Mouse (Mus musculus) liver, embryonic 16.5 days (tissue): Measurements from ENCODE around the gene Gm10181. TPM values are rescaled to one million over a fixed set of nuclear protein-coding genes. Genes with fewer than 3 reads are reported as not detected.
"Not testable (repeated sequence)": the region's sequence is repeated elsewhere in the genome, so short reads cannot be mapped to it uniquely, and the experiment has no call there.

ENCODE experiments used
- ATAC-seq: fragments of 200-750 bp; cut with Nextera tagmentation; 2 replicates; pipeline ENCODE4 v1.8.0; 2017; ENCODE audit warnings: low read depth, mild to moderate bottlenecking, moderate number of reproducible peaks, moderate library complexity
- H3K27ac ChIP-seq: fragments of 300-500 bp; sonication (generic); 2 replicates; pipeline ENCODE4 v1.5.1; 2014; ENCODE audit warnings: mild to moderate bottlenecking, low read length
- H3K27me3 ChIP-seq: fragments of 300-500 bp; sonication (generic); 2 replicates; pipeline ENCODE4 v1.6.1; 2014; ENCODE audit warnings: low read depth, low read length, mixed read lengths; ENCODE audit not compliant: control insufficient read depth, insufficient read depth
- H3K36me3 ChIP-seq: fragments of 300-500 bp; sonication (generic); 2 replicates; pipeline ENCODE4 v1.6.1; 2014; ENCODE audit warnings: mild to moderate bottlenecking; ENCODE audit not compliant: control insufficient read depth, insufficient read depth
- H3K4me1 ChIP-seq: fragments of 300-500 bp; sonication (generic); 2 replicates; pipeline ENCODE4 v1.6.1; 2014; ENCODE audit warnings: low read depth, low read length, mixed read lengths; ENCODE audit not compliant: control insufficient read depth
- H3K4me2 ChIP-seq: fragments of 300-500 bp; sonication (generic); 2 replicates; pipeline ENCODE4 v1.6.1; 2014; ENCODE audit warnings: low read depth, low read length, mixed read lengths
- H3K4me3 ChIP-seq: fragments of 300-500 bp; sonication (generic); 2 replicates; pipeline ENCODE4 v1.5.1; 2014; ENCODE audit warnings: low read depth, mild to moderate bottlenecking, low read length
- H3K9ac ChIP-seq: fragments of 300-500 bp; sonication (generic); 2 replicates; pipeline ENCODE4 v1.6.1; 2014; ENCODE audit warnings: low read depth, low read length
- H3K9me3 ChIP-seq: fragments of 300-500 bp; sonication (generic); replicated peaks from 2 replicates; pipeline ENCODE4 v1.6.1; 2016; ENCODE audit warnings: low read length; ENCODE audit not compliant: control insufficient read depth
- WGBS: fragments of 180-500 bp; shearing (Covaris S2); extraction: QIAGEN DNeasy Blood & Tissue Kit; methylation state at CpG from one replicate; pipeline ENCODE4 v1.1.7; 2014; ENCODE audit not compliant: insufficient replicate concordance; 5-methylcytosine and 5-hydroxymethylcytosine counted together
- polyA plus RNA-seq: library from polyadenylated mRNA; unstranded; fragments of >200 nt; fragmentation: Nextera tagmentation; extraction: Ambion mirVana; gene quantifications from 2 replicates; pipeline ENCODE4 v1.2.1, GENCODE M21; 2015

Gm10181 gene
- polyA plus RNA-seq, 1 experiment from 2014 or later: not detected

DNA sequence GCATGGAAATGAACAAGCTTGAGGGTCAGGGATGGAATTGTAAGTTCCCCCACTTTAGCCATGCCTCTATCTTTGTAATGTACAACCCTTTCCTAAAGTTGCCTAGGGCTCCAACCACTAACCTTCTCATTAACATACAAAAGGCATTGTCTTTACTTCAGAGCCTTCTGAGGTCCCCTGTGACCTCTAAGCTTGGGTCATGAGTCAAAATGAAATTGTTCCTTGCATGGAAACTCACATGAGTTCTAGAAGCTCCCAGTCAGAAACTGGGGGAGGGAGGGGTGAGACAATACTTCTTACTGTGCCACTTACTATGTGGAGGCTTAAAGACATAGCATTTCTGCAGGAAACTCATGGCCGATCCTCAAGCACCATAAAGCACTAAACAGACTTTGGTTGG is 16.6 kb upstream of the Gm10181 start:
- Histone ChIP-seq H3K9ac (no peak overlapping the region), H3K4me1 (no peaks in the 10 kb centered on the region), H3K36me3 (no peaks in the 10 kb centered on the region), H3K9me3 (no peaks in the 10 kb centered on the region), H3K27me3 (no peaks in the 10 kb centered on the region), H3K27ac (no peak overlapping the region), H3K4me2 (no peak overlapping the region), H3K4me3 (no peak overlapping the region)
- no peak for ATAC-seq
- 58% methylated on average over 1 of the region's 1 CpGs for WGBS

DNA sequence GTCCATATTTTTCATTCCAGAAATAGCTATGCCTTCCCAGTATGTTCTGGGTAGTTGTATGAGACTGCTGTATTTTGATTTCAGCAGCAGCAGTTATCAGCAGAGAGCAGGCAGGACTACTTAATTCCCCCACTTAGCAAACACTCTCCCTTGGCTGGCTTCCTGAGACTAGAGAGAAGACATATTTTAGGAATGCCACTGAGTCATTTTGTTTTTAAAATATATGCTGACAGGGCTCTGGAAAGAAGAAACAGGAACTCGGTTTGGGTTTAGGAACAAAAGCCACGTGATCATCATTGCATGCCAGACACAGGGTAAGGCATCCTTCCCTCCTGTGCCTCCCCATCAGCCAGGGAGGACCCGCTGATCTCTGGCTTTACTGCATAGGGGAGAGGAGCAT is 13.2 kb upstream of the Gm10181 start:
- Histone ChIP-seq H3K4me2 (no peak overlapping the region), H3K27me3 (no peaks in the 10 kb centered on the region), H3K36me3 (no peaks in the 10 kb centered on the region), H3K9me3 (no peaks in the 10 kb centered on the region), H3K9ac (no peak overlapping the region), H3K27ac (no peak overlapping the region), H3K4me1 (no peaks in the 10 kb centered on the region), H3K4me3 (no peak overlapping the region)
- no peak for ATAC-seq
- 28% methylated on average over 3 of the region's 3 CpGs for WGBS

DNA sequence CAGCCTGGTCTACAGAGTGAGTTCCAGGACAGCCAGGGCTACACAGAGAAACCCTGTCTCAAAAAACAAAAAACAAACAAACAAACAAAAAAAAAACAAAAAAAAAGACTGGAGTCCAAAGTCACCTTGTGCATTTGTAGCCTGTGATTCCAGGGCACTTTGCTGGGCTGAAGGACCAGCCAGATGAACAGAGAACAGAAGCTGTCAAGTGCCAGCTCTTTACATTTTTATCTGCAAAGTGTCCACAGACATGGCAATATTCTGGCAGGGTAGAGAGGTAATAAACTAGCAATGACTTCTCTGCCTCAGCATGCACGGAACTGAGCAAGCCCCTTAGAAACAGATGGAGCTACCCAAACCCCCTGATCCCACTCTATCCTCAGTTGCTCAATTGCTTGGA is 12.7 kb upstream of the Gm10181 start:
- 73% methylated on average over 1 of the region's 1 CpGs for WGBS
- Histone ChIP-seq H3K4me1 (no peaks in the 10 kb centered on the region), H3K4me3 (no peak overlapping the region), H3K27ac (no peak overlapping the region), H3K4me2 (no peak overlapping the region), H3K27me3 (no peaks in the 10 kb centered on the region), H3K9me3 (no peaks in the 10 kb centered on the region), H3K9ac (no peak overlapping the region), H3K36me3 (no peaks in the 10 kb centered on the region)
- no peak for ATAC-seq

DNA sequence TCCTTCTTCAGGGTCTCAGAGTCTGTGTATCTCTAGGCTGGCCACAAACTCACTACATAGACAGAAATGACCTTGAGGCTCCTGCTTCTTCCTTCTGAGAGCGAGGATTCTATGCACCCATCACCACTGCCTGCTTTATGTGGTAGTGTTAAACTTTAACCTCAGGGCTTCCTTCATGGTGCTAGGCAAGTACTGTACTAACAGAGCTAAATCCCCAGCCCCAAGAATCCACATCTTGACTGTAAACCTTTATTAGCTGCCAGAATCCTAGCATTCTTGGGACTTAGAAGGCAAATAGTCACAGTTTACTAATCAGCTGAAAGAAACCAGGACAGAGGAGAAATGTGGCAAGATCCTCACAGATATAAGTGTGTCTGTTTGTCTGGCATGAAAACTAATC is 1.6 kb downstream of the Gm10181 start:
- Histone ChIP-seq H3K9ac (no peak overlapping the region), H3K9me3 (no peaks in the 10 kb centered on the region), H3K4me2 (no peak overlapping the region), H3K27ac (no peak overlapping the region), H3K4me1 (no peaks in the 10 kb centered on the region), H3K27me3 (no peaks in the 10 kb centered on the region), H3K36me3 (no peaks in the 10 kb centered on the region), H3K4me3 (no peak overlapping the region)
- WGBS: 34% methylated on average over 1 of the region's 1 CpGs
- no peak for ATAC-seq

DNA sequence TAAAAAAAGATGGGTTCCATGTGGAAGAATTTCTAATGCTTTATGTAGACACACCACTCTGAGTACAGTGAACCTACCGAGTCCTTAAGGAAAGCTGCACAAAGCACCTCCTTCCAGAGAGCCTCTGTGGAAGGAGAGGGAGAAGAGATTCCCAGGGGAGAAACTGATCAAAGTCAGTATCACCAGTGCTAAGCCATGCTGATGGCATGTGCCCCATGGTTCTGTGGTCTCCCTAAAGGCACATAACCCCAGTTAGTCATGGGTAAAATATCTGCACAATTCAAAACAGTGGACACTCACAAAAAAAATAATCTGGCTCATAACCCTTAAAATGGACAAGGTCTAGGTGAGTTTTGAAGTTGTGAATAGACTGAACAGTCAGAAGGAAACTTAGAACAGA is 13.7 kb downstream of the Gm10181 start:
- Histone ChIP-seq H3K9ac (no peak overlapping the region), H3K27ac (no peak overlapping the region), H3K4me1 (no peaks in the 10 kb centered on the region), H3K27me3 (no peaks in the 10 kb centered on the region), H3K4me2 (no peak overlapping the region), H3K36me3 (peaks cover 15% of the 10 kb centered on the region), H3K9me3 (no peaks in the 10 kb centered on the region), H3K4me3 (no peak overlapping the region)
- ATAC-seq: no peak
- WGBS: 85% methylated on average over 1 of the region's 1 CpGs

DNA sequence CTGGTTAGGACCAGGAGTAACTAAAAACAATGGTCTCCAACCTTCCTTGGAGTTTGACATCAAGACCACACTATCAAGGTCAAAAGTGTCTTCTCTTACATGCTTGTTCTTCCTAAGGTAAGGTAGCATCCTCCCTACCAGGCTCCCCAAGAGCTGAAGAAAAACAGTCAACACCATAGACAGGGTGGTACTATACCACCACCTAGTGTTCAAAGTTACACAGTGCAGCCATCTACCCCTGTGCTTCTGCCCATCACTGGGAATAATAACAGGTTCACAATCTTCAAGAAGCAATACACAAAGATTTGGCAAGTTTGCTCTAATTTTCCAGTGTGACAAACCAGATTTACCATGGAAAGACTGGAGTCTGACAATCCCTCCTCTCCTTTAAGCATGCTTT is 15.4 kb downstream of the Gm10181 start:
- Histone ChIP-seq H3K9ac (no peak overlapping the region), H3K36me3 (peaks cover 17% of the 10 kb centered on the region), H3K27me3 (no peaks in the 10 kb centered on the region), H3K4me1 (no peaks in the 10 kb centered on the region), H3K4me3 (no peak overlapping the region), H3K4me2 (no peak overlapping the region), H3K9me3 (no peaks in the 10 kb centered on the region), H3K27ac (no peak overlapping the region)
- ATAC-seq: peak; percentile 43; the same call in 1 of the 2 replicates

DNA sequence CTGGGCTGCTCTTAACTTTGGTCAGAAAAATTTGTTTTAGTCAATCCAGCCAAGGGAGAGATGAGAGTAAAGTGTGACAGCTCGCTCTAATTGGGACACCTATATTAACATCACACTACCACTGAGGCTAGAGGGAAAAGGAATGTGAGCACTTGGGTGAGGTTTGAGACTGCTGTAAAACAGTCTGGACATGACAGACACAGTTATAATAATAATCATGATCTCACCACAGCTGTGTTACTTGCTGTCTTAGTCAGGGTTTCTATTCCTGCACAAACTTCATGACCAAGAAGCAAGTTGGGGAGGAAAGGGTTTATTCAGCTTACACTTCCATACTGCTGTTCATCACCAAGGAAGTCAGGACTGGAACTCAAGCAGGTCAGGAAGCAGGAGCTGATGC is 34.4 kb downstream of the Gm10181 start:
- H3K4me3 ChIP-seq, H3K9me3 ChIP-seq, H3K27ac ChIP-seq, ATAC-seq, H3K27me3 ChIP-seq, H3K4me1 ChIP-seq, H3K4me2 ChIP-seq, H3K36me3 ChIP-seq, H3K9ac ChIP-seq: not testable (repeated sequence)
- WGBS: 79% methylated on average over 1 of the region's 1 CpGs

DNA sequence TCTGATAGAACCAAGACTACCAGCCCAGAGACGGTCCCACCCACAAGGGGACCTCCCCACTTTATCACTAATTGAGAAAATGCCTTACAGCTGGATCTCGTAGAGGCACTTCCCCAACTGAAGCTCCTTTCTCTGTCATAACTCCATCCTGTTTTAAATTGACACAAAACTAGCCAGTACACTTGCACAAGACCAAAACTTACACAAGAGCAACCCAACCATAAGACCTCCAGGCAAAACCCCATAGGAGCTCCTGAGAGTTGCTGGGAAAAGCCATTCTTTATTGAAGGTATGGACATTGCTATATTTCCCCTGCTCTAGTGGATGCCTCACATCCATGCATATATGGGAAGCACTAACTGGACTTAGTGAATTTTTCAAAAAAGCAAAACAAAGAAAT is 34.8 kb downstream of the Gm10181 start:
- Histone ChIP-seq H3K9ac (no peak overlapping the region), H3K9me3 (no peaks in the 10 kb centered on the region), H3K4me1 (no peaks in the 10 kb centered on the region), H3K4me2 (no peak overlapping the region), H3K27me3 (no peaks in the 10 kb centered on the region), H3K36me3 (no peaks in the 10 kb centered on the region), H3K4me3 (no peak overlapping the region), H3K27ac (no peak overlapping the region)
- ATAC-seq: no peak
- WGBS: 54% methylated on average over 2 of the region's 2 CpGs

DNA sequence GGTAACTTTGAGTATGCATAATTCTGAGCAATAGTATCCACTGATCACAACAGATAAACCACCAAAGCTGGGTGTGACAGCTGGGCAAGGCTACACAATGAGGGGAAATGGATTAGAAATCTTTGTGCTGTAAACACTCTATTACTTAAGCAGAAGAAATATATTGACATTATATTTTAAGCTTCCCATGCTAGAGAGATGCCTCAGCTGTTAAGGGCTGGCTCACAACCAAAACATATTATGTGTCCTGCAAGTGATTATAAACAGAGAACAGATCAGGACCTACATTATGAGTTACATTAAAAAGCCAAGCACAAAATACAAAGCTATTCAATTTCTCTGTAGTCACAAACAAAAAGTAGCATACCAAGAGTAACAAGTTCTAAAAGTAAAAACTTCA is 43.0 kb downstream of the Gm10181 start:
- H3K27me3 ChIP-seq: no peaks in the 10 kb centered on the region
- no peak overlapping the region for H3K9ac ChIP-seq
- no peak overlapping the region for H3K4me2 ChIP-seq
- no peak for ATAC-seq
- no peak overlapping the region for H3K27ac ChIP-seq
- no peak overlapping the region for H3K4me3 ChIP-seq
- H3K36me3 ChIP-seq: peaks cover 3% of the 10 kb centered on the region
- no peaks in the 10 kb centered on the region for H3K9me3 ChIP-seq
- H3K4me1 ChIP-seq: no peaks in the 10 kb centered on the region

DNA sequence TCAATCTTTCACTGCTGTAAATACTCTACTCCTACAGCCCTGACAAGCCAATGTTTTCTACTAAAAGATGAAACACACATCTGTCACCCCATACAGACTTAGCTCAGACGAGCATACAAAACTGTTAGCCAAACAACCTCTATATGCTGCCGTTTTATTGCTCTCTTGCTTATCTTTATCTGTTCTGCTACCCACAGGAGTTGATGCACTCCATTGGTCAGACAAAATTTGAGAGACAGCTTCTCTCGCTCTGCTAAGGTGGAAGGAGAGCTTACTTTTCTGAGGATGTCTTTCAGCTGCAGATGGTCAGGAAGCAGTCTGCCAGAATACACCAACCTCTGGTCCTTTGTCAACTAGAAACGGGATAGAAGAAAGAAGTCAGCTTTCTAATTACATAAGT is 43.7 kb downstream of the Gm10181 start:
- no peaks in the 10 kb centered on the region for H3K9me3 ChIP-seq
- peaks cover 3% of the 10 kb centered on the region for H3K36me3 ChIP-seq
- no peak overlapping the region for H3K27ac ChIP-seq
- ATAC-seq: no peak
- no peaks in the 10 kb centered on the region for H3K27me3 ChIP-seq
- no peak overlapping the region for H3K4me3 ChIP-seq
- no peak overlapping the region for H3K4me2 ChIP-seq
- WGBS: 40% methylated on average over 4 of the region's 4 CpGs
- no peak overlapping the region for H3K9ac ChIP-seq
- H3K4me1 ChIP-seq: no peaks in the 10 kb centered on the region
